Mouse (Mus musculus): ENCODE data around the gene Reg3g.

DNA sequence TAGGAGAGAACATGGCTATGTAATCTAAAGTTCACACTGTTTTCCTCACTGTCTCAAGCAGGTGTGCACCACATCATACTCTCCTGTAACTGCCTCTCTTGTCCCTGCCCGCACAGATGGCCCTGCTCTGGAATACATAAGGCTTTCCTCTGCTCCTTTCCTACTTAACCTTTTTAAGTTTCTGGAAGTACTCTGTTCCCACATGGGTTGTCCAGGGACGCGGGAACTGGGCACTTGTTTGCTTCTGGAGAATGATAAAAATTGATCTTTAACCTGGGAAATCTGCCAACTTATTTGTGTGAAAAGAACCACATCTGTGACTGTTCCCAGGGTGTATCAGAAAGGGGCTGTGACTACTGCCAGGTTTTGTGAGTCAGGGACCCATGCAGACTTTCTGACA lies 43.2 kb downstream of the Reg3g start:
- TF ChIP-seq ZNF384 (IDR thresholded peaks at IDR 0.05; ENCODE audit: low read depth, low read length) (no peak), MAFK (IDR thresholded peaks at IDR 0.05; ENCODE audit: insufficient read depth, low read depth, low read length) (no peak), HCFC1 (IDR thresholded peaks at IDR 0.05; ENCODE audit: borderline replicate concordance, insufficient read depth, low read length) (no peak)
